Mouse (Mus musculus) kidney, postnatal 0 days (tissue): ENCODE data around the gene Mblac1. TPM values are rescaled to one million over a fixed set of nuclear protein-coding genes. Genes with fewer than 3 reads are reported as not detected.
A peak's percentile ranks its signal among the peaks of the same experiment; 100 is the strongest.

ENCODE experiments used
- ATAC-seq: fragments of 200-750 bp; cut with Nextera tagmentation; replicated peaks from 2 replicates; pipeline ENCODE4 v1.8.0; 2017; ENCODE audit warnings: low read depth, moderate number of reproducible peaks, moderate TSS enrichment, moderate library complexity; ENCODE audit not compliant: low FRiP score
- DNase-seq: peaks from one replicate; pipeline ENCODE4 v3.0.0-alpha.2; 2016; ENCODE audit warnings: low spot score
- H3K27ac ChIP-seq: fragments of 300-500 bp; sonication (generic); 2 replicates; pipeline ENCODE4 v1.5.1; 2014; ENCODE audit warnings: mild to moderate bottlenecking
- H3K27me3 ChIP-seq: fragments of 300-500 bp; sonication (generic); 2 replicates; pipeline ENCODE4 v1.6.1; 2014; ENCODE audit warnings: low read length, mixed read lengths; ENCODE audit not compliant: insufficient read depth
- H3K36me3 ChIP-seq: fragments of 300-500 bp; sonication (generic); 2 replicates; pipeline ENCODE4 v1.6.1; 2014; ENCODE audit warnings: low read length, mixed read lengths; ENCODE audit not compliant: insufficient read depth
- H3K4me1 ChIP-seq: fragments of 300-500 bp; sonication (generic); replicated peaks from 2 replicates; pipeline ENCODE4 v1.6.1; 2014; ENCODE audit warnings: antibody characterized with exemption, low read length, mixed read lengths; ENCODE audit not compliant: insufficient read depth
- H3K4me2 ChIP-seq: fragments of 300-500 bp; sonication (generic); 2 replicates; pipeline ENCODE4 v1.6.1; 2014; ENCODE audit warnings: mild to moderate bottlenecking, low read length, moderate library complexity, mixed read lengths
- H3K4me3 ChIP-seq: fragments of 300-500 bp; sonication (generic); replicated peaks from 2 replicates; pipeline ENCODE4 v1.5.1; 2014; ENCODE audit warnings: low read depth, low read length
- H3K9ac ChIP-seq: fragments of 300-500 bp; sonication (generic); 2 replicates; pipeline ENCODE4 v1.6.1; 2014; ENCODE audit warnings: low read depth, low read length
- H3K9me3 ChIP-seq: fragments of 300-500 bp; sonication (generic); replicated peaks from 2 replicates; pipeline ENCODE4 v1.6.1; 2016; ENCODE audit warnings: low read length, inconsistent platforms, mixed read lengths
- CTCF ChIP-seq: IDR thresholded peaks from 2 replicates; pipeline ENCODE4 v1.5.1; 2016; ENCODE audit warnings: antibody characterized with exemption, low read depth, mild to moderate bottlenecking, moderate library complexity
- WGBS: fragments of 180-500 bp; shearing (Covaris S2); extraction: QIAGEN DNeasy Blood & Tissue Kit; methylation state at CpG from one replicate; pipeline ENCODE4 v1.1.7; 2014; 5-methylcytosine and 5-hydroxymethylcytosine counted together
- microRNA counts: library from miRNA; unstranded; fragments of <30 nt; microRNA quantifications from one replicate; lab custom pipeline; 2015
- microRNA-seq: library from miRNA; unstranded; fragments of <30 nt; microRNA quantifications from one replicate; pipeline ENCODE4, GENCODE M21; 2016
- polyA plus RNA-seq: library from polyadenylated mRNA; unstranded; fragments of >200 nt; fragmentation: Nextera tagmentation; extraction: Ambion mirVana; gene quantifications from 2 replicates; pipeline ENCODE4 v1.2.1, GENCODE M21; 2015

Gene Mblac1
- polyA plus RNA-seq, 1 experiment from 2014 or later: 12.8 TPM

DNA sequence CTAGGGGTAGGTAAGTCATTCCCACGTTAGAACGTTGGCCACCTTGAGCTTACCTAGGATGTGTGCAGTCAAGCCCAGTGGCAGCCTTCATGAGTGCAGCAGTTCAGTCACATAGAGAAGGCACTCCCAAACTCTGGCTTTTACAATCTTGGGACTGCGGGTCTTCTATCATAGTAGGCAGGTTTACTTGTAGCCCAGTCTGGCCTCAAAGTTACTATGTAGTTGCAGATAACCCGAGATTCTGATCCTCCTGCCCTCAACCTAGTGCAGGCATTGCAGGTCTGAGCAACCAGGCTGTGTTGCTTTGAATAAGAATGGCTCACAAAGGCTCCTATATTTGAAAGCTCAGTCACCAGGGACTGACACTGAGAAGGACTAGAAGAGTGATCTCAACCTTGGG, 32.4 kb downstream of the Mblac1 start:
- Histone ChIP-seq H3K4me2 (no peak overlapping the region), H3K36me3 (no peaks in the 10 kb centered on the region), H3K27ac (no peak overlapping the region), H3K9me3 (no peaks in the 10 kb centered on the region), H3K4me1 (no peaks in the 10 kb centered on the region), H3K27me3 (no peaks in the 10 kb centered on the region), H3K4me3 (no peak overlapping the region), H3K9ac (no peak overlapping the region)
- DNase-seq (no peak), ATAC-seq (no peak)
- WGBS: 80% methylated on average over 4 of the region's 4 CpGs
- no peak for TF ChIP-seq CTCF

GRCm38 (mm10) chr5:138227367-138227766, 33.3 kb downstream of the Mblac1 start:
- Histone ChIP-seq H3K27me3 (no peaks in the 10 kb centered on the region), H3K9ac (no peak overlapping the region), H3K9me3 (no peaks in the 10 kb centered on the region), H3K4me2 (no peak overlapping the region), H3K27ac (no peak overlapping the region), H3K4me1 (no peaks in the 10 kb centered on the region), H3K4me3 (no peak overlapping the region), H3K36me3 (no peaks in the 10 kb centered on the region)
- TF ChIP-seq CTCF: no peak
- WGBS: 72% methylated on average over 2 of the region's 2 CpGs
- ATAC-seq: no peak
- DNase-seq: no peak

- Histone ChIP-seq H3K36me3 (no peaks in the 10 kb centered on the region), H3K27me3 (no peaks in the 10 kb centered on the region), H3K4me2 (no peak overlapping the region), H3K9ac (no peak overlapping the region), H3K9me3 (no peaks in the 10 kb centered on the region), H3K27ac (no peak overlapping the region), H3K4me1 (no peaks in the 10 kb centered on the region), H3K4me3 (no peak overlapping the region)
- peak; percentile 71 for TF ChIP-seq CTCF
- 55% methylated on average over 3 of the region's 3 CpGs for WGBS
- no peak for ATAC-seq
- peak; percentile 17 for DNase-seq
Observed at GRCm38 (mm10) chr5:138228026-138228425, 33.9 kb downstream of the Mblac1 start.

GRCm38 (mm10) chr5:138229511-138229910, 35.4 kb downstream of the Mblac1 start:
- WGBS: 81% methylated on average over 3 of the region's 3 CpGs
- Histone ChIP-seq H3K27me3 (no peaks in the 10 kb centered on the region), H3K4me3 (no peak overlapping the region), H3K9me3 (no peaks in the 10 kb centered on the region), H3K4me2 (no peak overlapping the region), H3K36me3 (no peaks in the 10 kb centered on the region), H3K4me1 (no peaks in the 10 kb centered on the region), H3K27ac (no peak overlapping the region), H3K9ac (no peak overlapping the region)
- ATAC-seq (no peak), DNase-seq (no peak)
- TF ChIP-seq CTCF: no peak

DNA sequence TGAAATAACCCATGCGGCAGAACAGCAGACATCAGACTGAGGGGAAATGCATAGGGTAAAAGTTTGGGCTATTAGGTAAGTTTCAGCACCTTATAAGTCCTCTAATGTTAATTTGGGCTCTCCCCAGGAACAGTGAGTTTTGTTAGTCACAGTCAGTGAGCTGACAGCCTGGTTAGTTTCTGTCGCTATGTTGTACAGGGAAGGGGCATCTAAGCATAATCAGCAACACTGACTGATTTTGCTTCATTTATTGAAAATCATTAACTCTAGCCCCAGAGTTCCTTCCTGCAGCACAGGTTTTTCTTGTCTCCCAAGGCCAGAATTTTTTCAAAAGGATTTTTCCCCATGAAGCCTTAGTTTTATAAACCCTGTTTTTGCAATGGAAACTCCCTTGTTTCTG, 39.7 kb downstream of the Mblac1 start:
- WGBS: 67% methylated on average over 2 of the region's 2 CpGs
- Histone ChIP-seq H3K27me3 (no peaks in the 10 kb centered on the region), H3K27ac (peak overlapping the region; percentile 70), H3K9ac (no peak overlapping the region), H3K4me3 (no peak overlapping the region), H3K4me2 (no peak overlapping the region), H3K36me3 (no peaks in the 10 kb centered on the region), H3K4me1 (no peaks in the 10 kb centered on the region), H3K9me3 (no peaks in the 10 kb centered on the region)
- peak; percentile 8 for DNase-seq
- ATAC-seq: no peak
- TF ChIP-seq CTCF: no peak

DNA sequence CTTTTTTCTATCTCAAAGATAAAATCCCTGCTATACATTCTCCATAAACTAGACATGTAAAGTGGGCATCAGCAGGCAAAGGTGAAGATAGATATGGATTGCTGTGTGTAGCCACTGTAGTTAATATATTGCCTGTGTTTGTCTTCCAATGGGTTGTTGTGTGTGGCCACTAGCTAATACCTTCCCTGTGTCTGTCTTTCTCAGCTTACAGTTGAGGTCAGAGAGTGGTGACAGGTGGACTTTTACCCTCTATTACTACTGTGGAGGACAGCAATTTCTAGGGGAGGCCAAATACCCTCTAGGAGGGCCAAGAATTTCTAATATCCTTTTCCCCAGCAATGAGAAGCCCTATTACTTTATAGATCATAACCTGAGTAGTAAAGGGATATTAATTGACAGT, 40.1 kb downstream of the Mblac1 start:
- Histone ChIP-seq H3K4me3 (no peak overlapping the region), H3K4me2 (no peak overlapping the region), H3K36me3 (no peaks in the 10 kb centered on the region), H3K27ac (peak overlapping the region; percentile 70), H3K27me3 (no peaks in the 10 kb centered on the region), H3K9me3 (no peaks in the 10 kb centered on the region), H3K4me1 (no peaks in the 10 kb centered on the region), H3K9ac (0 out of 2 replicates have a peak overlapping the region, but pooled peaks have one; percentile 10)
- ATAC-seq (no peak), DNase-seq (no peak)
- TF ChIP-seq CTCF: no peak

DNA sequence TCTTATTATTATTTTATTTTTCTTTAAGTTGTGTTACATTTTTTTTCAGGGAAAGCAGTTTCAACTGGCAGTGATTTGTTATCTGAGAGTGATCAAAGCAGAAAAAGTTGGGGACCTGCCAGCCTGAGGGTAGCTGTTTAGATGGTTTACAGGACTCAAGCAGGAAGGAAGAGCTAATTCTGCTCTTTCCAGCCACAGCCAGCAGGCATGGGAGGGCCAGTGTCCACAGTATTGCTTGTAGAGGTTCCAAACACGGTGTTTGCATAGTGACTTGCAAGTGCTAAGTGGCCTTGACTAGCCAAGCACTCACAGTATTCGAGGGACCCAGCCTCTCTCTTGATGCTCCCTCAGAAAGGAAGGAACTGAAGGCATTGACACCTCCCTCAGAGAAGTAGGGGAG, 47.4 kb downstream of the Mblac1 start:
- no peaks in the 10 kb centered on the region for H3K4me1 ChIP-seq
- H3K27me3 ChIP-seq: no peaks in the 10 kb centered on the region
- H3K36me3 ChIP-seq: no peaks in the 10 kb centered on the region
- WGBS: 26% methylated on average over 2 of the region's 2 CpGs
- H3K27ac ChIP-seq: no peak overlapping the region
- H3K4me2 ChIP-seq: no peak overlapping the region
- ATAC-seq: no peak
- no peak overlapping the region for H3K4me3 ChIP-seq
- no peak for TF ChIP-seq CTCF
- H3K9ac ChIP-seq: no peak overlapping the region
- DNase-seq: no peak
- H3K9me3 ChIP-seq: no peaks in the 10 kb centered on the region

MicroRNA genes within 50 kb of the gene (microRNA counts, 519-probe panel; counts per million panel counts)
- microRNA mmu-miR-106b (lab: Ali Mortazavi, UCI): 6,284 counts per million, percentile 91 among the panel's probes with 10 or more counts
- 7,590 counts per million, percentile 97 among the panel's probes with 10 or more counts for microRNA mmu-miR-25 (lab: Ali Mortazavi, UCI)
- microRNA mmu-miR-93 (lab: Ali Mortazavi, UCI): 6,375 counts per million, percentile 92 among the panel's probes with 10 or more counts

Small RNA genes lying within 50 kb of the gene (microRNA-seq; reads per million reads assigned to microRNA genes)
- gene Mir106b: 6,256 reads per million, percentile 93 among the genes with 10 or more reads in this experiment
- 972 reads per million, percentile 78 among the genes with 10 or more reads in this experiment for gene Mir25
- gene Mir93: 8,678 reads per million, percentile 94 among the genes with 10 or more reads in this experiment

Other genes starting within 250 kb of the Mblac1 start
- gene Gjc3, start 231.2 kb upstream of the Mblac1 start, polyA plus RNA-seq: 0.03 and 0.09 TPM in 2 replicates
- 0.09 and 0.22 TPM in 2 replicates for gene Azgp1, start 212.8 kb upstream of the Mblac1 start, polyA plus RNA-seq
- gene Smok3a, start 173.1 kb upstream of the Mblac1 start, polyA plus RNA-seq: not detected in 2 replicates
- gene Smok3b, start 172.9 kb upstream of the Mblac1 start, polyA plus RNA-seq: not detected in 2 replicates
- not detected in 2 replicates for gene Smok3c, start 141.1 kb upstream of the Mblac1 start, polyA plus RNA-seq
- gene Zkscan1, start 109.2 kb upstream of the Mblac1 start, polyA plus RNA-seq: 17.2 and 17.8 TPM in 2 replicates
- gene Zscan21, start 77.4 kb upstream of the Mblac1 start, polyA plus RNA-seq: 45.3 and 49.6 TPM in 2 replicates
- gene Zfp113, start 38.6 kb upstream of the Mblac1 start, polyA plus RNA-seq: 13.2 and 16.8 TPM in 2 replicates
- gene Cops6, start 33.2 kb upstream of the Mblac1 start, polyA plus RNA-seq: 240 and 262 TPM in 2 replicates
- 13.0 and 13.1 TPM in 2 replicates for gene Ap4m1, start 22.3 kb upstream of the Mblac1 start, polyA plus RNA-seq
- gene Mcm7, start 21.9 kb upstream of the Mblac1 start, polyA plus RNA-seq: 119 and 136 TPM in 2 replicates
- gene Taf6, start 6.9 kb upstream of the Mblac1 start, polyA plus RNA-seq: 49.8 and 54.8 TPM in 2 replicates
- 42.2 and 43.9 TPM in 2 replicates for gene Cnpy4, start 6.8 kb upstream of the Mblac1 start, polyA plus RNA-seq
- gene Nxpe5, start 31.6 kb downstream of the Mblac1 start, polyA plus RNA-seq: 0.22 and 0.36 TPM in 2 replicates
- 77.6 and 87.0 TPM in 2 replicates for gene Lamtor4, start 61.2 kb downstream of the Mblac1 start, polyA plus RNA-seq
- 3.2 and 4.3 TPM in 2 replicates for gene BC037034, start 69.7 kb downstream of the Mblac1 start, polyA plus RNA-seq
- gene Gal3st4, start 78.5 kb downstream of the Mblac1 start, polyA plus RNA-seq: 0.86 and 1.5 TPM in 2 replicates
- 0.06 and 0.16 TPM in 2 replicates for gene Gm43720, start 85.6 kb downstream of the Mblac1 start, polyA plus RNA-seq
- gene Gpc2, start 85.7 kb downstream of the Mblac1 start, polyA plus RNA-seq: 8.1 and 9.1 TPM in 2 replicates
- gene Stag3, start 85.9 kb downstream of the Mblac1 start, polyA plus RNA-seq: 1.7 and 1.8 TPM in 2 replicates
- 0.13 TPM in 1 of 2 replicates, not detected in the other for gene Pvrig, start 147.6 kb downstream of the Mblac1 start, polyA plus RNA-seq
- 24.0 and 25.3 TPM in 2 replicates for gene Zfp157, start 247.2 kb downstream of the Mblac1 start, polyA plus RNA-seq